Mouse (Mus musculus) erythroid progenitor cell, adult 5-6 weeks (primary cell): ENCODE results near the gene Naif1. TPM values are rescaled to one million over a fixed set of nuclear protein-coding genes. Genes with fewer than 3 reads are reported as not detected.
"Not testable (repeated sequence)": the region's sequence is repeated elsewhere in the genome, so short reads cannot be mapped to it uniquely, and the experiment has no call there.

Source experiments
- ATAC-seq: replicated peaks from 2 replicates; pipeline ENCODE4 v1.8.0; 2016; ENCODE audit warnings: moderate number of reproducible peaks, mild to moderate bottlenecking, moderate TSS enrichment, inconsistent platforms; ENCODE audit not compliant: poor library complexity, low FRiP score, severe bottlenecking
- total RNA-seq, 2 experiments: library from RNA; stranded (forward) in 1 of 2; stranded (reverse) in 1 of 2; fragments of 150-400 nt in 1 of 2; fragments of 186-747, 209-891 nt in 1 of 2; gene quantifications; 2 replicates each; pipeline versions ENCODE4 v1.2.3 to v1.2.4; 2015 to 2017; ENCODE audit warnings: low replicate concordance in 2 of 2

Naif1 gene
- total RNA-seq, 2 experiments from 2014 or later, result 0.23 TPM; not detected in 1

- ATAC-seq, result no peak
Measured at GRCm38 (mm10) chr2:32452441-32452971, 2.2 kb downstream of the Naif1 start.

GRCm38 (mm10) chr2:32453641-32454303 is 3.5 kb downstream of the Naif1 start:
- ATAC-seq, result no peak

GRCm38 (mm10) chr2:32454633-32455032 is 4.4 kb downstream of the Naif1 start:
- no peak for ATAC-seq

DNA sequence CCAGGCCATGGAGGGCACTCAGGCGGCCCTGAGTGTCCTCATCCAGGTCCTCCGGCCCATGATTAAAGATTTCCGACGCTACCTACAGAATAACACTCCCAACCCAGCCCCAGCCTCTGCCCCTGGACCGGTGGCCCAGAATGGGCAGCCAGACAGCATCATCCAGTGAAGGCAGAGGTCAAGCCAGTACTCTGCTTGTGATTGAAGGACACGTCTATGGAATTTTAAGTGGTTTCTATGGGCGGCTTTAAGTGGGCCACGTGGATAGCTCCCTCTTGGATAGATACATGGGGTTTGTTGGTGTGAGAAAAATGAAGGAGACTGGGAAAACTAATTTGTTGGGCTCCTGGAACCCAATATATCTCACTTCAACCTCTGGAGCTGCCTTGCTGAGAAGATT is 4.8 kb downstream of the Naif1 start:
- ATAC-seq, result no peak

DNA sequence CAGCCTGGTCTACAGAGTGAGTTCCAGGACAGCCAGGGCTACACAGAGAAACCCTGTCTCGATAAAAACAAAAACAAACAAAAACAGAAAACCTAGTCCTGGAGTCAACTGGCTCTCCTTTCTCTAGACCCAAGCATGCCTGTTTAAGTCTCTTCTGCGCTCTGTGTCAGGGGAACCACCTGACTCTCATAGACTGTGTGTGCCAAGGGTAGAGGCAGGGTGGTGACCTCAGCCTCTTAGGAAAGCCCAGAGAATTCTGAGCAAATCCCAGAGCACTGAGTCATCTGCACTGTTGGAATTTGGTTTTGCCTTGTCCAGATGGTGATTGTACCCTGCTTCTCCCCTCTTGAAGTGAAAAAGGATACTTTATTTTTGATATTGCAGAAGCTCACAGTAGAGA is 8.0 kb downstream of the Naif1 start:
- ATAC-seq, result no peak

- ATAC-seq, result no peak
Measured at GRCm38 (mm10) chr2:32459657-32460056, 9.4 kb downstream of the Naif1 start.

GRCm38 (mm10) chr2:32463773-32464172 is 13.5 kb downstream of the Naif1 start:
- ATAC-seq, result no peak

DNA sequence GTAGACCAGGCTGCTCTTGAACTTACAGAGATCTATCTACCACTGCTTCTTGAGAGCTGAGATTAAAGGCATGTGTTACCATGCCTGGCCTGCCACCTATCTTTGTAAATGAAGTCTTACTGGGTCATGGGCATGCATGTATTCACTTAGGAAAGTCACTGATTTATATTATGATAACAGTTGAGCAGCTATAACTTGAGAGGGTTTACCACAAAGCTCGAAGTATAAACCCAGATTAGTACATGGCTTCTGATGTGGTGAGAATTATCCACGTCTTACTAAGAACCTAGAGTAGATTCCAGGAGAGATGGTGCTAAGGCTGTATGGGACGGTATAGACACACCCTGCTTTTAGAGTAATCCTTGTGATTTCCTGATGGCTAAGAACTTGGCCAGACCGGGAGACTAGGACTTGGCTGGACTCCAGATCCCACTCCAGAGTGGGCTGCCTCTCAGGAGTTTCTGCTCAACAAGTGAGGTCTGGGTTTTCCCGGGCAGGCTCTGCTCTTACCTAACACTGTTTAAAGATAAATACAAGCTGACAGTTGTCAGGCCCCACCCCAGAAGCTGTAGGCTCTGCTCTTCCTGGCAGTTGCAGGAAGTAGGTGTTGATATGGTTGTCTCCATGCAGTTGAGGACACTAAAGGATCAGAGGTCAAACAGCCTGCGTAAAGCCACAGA is 14.1 kb downstream of the Naif1 start:
- no peak for ATAC-seq

DNA sequence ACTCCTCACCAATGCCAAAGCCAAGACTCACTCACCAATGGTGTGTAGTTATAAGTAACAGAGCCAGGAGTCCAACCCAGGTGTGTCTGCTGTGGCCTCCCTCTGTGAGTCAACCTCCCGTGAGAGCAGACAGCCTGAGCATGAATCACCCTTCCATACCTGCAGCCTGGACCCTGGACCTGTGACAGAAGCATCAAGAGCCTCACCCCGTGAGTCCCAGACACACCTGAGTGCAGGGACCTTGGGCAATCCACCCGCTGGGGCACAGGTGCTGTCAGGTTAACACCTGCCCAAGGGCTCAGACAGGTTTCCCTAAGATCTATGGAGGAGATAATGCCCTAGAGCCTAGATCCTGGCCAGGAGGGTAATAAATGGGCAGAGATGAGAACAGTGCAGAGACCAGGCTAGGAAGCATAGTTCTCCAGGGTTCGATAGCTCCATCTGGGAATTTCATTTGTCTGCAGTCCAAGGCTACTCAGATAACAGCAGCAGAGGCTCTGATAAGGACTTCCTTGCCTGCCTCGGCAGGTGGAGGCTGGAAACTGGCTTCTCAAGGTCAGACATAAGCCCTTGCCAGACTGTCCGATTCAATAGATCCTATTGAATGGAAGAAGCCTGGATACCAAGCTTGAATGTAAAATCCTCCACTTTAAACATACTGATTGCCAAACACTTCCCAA is 20.9 kb downstream of the Naif1 start:
- ATAC-seq, result no peak; the same call in 1 of the 2 replicates

- peak; percentile 59; the same call in 1 of the 2 replicates for ATAC-seq
Measured at GRCm38 (mm10) chr2:32471681-32472061, 21.4 kb downstream of the Naif1 start.

- ATAC-seq, result not testable (repeated sequence)
Measured at GRCm38 (mm10) chr2:32475361-32475760, 25.1 kb downstream of the Naif1 start.

DNA sequence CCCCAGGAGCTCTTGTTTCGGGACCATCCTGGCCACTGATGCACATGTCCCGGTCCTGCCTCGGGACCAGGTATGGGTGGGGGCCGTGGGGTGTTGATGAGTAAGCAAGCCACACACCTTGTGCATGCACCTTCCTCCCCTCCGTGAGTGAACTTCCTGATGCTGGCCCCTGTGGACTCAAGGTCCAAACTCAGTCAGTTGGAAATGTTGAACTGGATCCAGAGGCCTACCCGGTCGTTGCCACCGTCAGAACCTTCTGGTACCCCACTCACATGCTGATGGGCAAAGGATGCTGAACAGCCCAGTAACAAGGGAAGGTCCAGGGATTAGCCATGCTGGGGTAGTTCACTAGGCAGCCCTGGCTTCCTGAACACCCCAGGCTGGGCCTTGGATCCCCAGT is 32.1 kb downstream of the Naif1 start:
- no peak for ATAC-seq

GRCm38 (mm10) chr2:32483179-32483875 is 33.1 kb downstream of the Naif1 start:
- no peak for ATAC-seq

DNA sequence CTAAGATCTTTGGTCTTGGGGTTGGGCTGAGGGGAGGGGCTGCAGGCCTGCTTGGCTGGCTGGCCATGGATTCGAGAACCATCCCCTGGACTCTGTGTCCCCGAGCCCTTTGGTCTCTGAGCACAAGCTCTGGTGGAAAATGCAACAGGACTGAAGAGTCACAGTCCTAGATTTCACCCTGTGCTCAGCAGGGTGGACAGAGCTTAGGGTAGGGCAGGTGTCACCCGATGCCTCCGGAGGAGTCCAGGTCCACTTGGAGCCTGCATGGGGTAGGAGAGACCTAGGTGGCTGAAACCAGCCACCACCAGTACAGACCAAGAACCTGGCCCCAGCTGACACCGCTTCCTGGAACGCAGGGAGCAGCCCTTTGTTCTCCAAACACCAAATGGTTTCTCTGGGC is 34.7 kb downstream of the Naif1 start:
- no peak for ATAC-seq

DNA sequence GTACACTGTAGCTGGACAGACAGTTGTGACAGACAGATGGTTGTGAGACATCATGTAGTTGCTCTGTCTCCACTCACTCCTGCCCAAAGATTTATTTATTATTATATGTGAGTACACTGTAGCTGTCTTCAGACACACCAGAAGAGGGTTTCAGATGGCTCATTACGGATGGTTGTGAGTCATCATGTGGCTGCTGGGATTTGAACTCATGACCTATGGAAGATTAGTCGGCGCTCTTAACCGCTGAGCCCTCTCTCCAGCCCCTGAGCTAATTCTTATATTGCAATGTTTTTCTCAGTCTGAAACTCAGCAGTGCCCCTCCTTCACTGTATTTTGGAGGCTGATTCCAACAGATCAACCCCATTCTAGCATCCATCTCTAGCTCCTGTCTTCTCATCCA is 35.5 kb downstream of the Naif1 start:
- no peak; the same call in 1 of the 2 replicates for ATAC-seq

DNA sequence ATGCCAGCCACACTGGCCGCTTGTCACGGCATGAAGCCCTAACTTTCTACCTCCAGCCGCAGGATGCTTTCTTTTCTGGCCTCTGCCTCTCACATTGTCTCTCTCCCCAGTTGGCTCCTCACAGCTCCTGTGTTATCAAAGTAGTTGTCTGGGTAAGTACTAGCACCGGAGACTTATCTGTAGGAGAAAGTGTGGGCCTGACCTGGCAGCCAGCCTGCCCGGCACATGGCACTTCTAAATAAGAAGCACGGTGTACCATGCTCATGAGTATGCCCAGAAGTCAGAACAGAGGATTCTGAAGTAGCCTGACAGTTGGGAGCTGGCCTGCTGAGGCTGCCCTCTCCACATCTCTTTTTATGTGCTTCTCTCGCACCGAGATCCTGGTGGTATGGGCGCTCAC is 35.9 kb downstream of the Naif1 start:
- peak; percentile 72 for ATAC-seq

GRCm38 (mm10) chr2:32487124-32487623 is 36.9 kb downstream of the Naif1 start:
- ATAC-seq, result peak; percentile 87

- peak; percentile 51; the same call in 1 of the 2 replicates for ATAC-seq
Measured at GRCm38 (mm10) chr2:32488679-32489078, 38.4 kb downstream of the Naif1 start.

GRCm38 (mm10) chr2:32490730-32491129 is 40.5 kb downstream of the Naif1 start:
- ATAC-seq, result not testable (repeated sequence)

DNA sequence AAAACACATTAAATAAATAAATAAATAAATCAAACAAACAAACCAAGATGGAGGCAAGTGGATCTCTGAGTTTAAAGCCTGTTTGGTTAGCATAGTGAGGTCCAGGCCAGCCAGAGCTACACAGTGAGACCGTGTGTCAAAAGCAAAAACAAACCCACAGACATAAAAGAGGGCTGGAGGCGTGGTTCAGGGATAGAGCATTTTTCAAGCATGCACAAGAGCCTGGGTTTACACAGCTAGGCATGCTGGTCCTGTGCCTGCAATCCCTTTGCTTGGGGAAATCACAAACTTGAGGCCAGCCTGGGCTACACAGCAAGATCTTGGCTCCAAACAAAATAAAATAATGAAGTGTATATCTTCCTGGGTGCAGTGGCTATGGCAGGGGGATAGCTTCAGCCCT is 42.4 kb downstream of the Naif1 start:
- ATAC-seq, result no peak
